Mouse (Mus musculus) forebrain, postnatal 0 days (tissue): ENCODE results near the gene Agbl4. TPM values are rescaled to one million over a fixed set of nuclear protein-coding genes. Genes with fewer than 3 reads are reported as not detected.

Source experiments
- ATAC-seq: fragments of 200-750 bp; cut with Nextera tagmentation; 2 replicates; pipeline ENCODE4 v1.8.0; 2017; ENCODE audit warnings: mild to moderate bottlenecking, moderate library complexity
- DNase-seq: peaks from one replicate; pipeline ENCODE4 v3.0.0-alpha.2; 2015
- H3K27ac ChIP-seq: fragments of 300-500 bp; sonication (generic); 2 replicates; pipeline ENCODE4 v1.5.1; 2014; ENCODE audit warnings: low read depth, mild to moderate bottlenecking, antibody characterized with exemption, low read length, moderate library complexity, mixed read lengths
- H3K27me3 ChIP-seq: fragments of 300-500 bp; sonication (generic); 2 replicates; pipeline ENCODE4 v1.6.1; 2014; ENCODE audit warnings: mild to moderate bottlenecking, low read length, mixed read lengths; ENCODE audit not compliant: insufficient read depth
- H3K36me3 ChIP-seq: fragments of 300-500 bp; sonication (generic); 2 replicates; pipeline ENCODE4 v1.6.1; 2014; ENCODE audit warnings: mild to moderate bottlenecking, moderate library complexity; ENCODE audit not compliant: insufficient read depth
- H3K4me1 ChIP-seq: fragments of 300-500 bp; sonication (generic); 2 replicates; pipeline ENCODE4 v1.6.1; 2014; ENCODE audit warnings: antibody characterized with exemption; ENCODE audit not compliant: insufficient read depth
- H3K4me2 ChIP-seq: fragments of 300-500 bp; sonication (generic); 2 replicates; pipeline ENCODE4 v1.6.1; 2014; ENCODE audit warnings: low read depth, mild to moderate bottlenecking, moderate library complexity
- H3K4me3 ChIP-seq: fragments of 300-500 bp; sonication (generic); 2 replicates; pipeline ENCODE4 v1.5.1; 2014; ENCODE audit warnings: low read depth, low read length, mixed read lengths
- H3K9ac ChIP-seq: fragments of 300-500 bp; sonication (generic); 2 replicates; pipeline ENCODE4 v1.6.1; 2014; ENCODE audit warnings: mild to moderate bottlenecking
- H3K9me3 ChIP-seq: fragments of 300-500 bp; sonication (generic); 2 replicates; pipeline ENCODE4 v1.6.1; 2016; ENCODE audit warnings: low read length
- CTCF ChIP-seq: sonication (generic); IDR thresholded peaks from 2 replicates; pipeline ENCODE4 v1.5.1; 2016; ENCODE audit warnings: antibody characterized with exemption, control low read depth, low read depth
- WGBS: fragments of 180-500 bp; shearing (Covaris S2); extraction: QIAGEN DNeasy Blood & Tissue Kit; methylation state at CpG from one replicate; pipeline ENCODE4 v1.1.7; 2014; 5-methylcytosine and 5-hydroxymethylcytosine counted together
- polyA plus RNA-seq: library from polyadenylated mRNA; unstranded; fragments of >200 nt; fragmentation: Nextera tagmentation; extraction: Ambion mirVana; gene quantifications from 2 replicates; pipeline ENCODE4 v1.2.1, GENCODE M21; 2015
- total RNA-seq: library from RNA; depleted of rRNA; stranded (reverse); fragments of >200 nt; gene quantifications from 2 replicates; pipeline ENCODE4 v1.2.3, GENCODE M21; 2014; rRNA removed

Gene Agbl4
- total RNA-seq (4.4 and 6.2 TPM in 2 replicates), polyA plus RNA-seq (1.8 and 3.3 TPM in 2 replicates)

- Histone ChIP-seq H3K4me3 (peak within 1 kb of the TSS; percentile 48), H3K4me1 (peaks cover 6% of the 10 kb centered on the region; the same call in 1 of the 2 replicates), H3K9me3 (no peaks in the 10 kb centered on the region), H3K27ac (no peak within 1 kb of the TSS), H3K9ac (peak within 1 kb of the TSS; percentile 51), H3K4me2 (peak within 1 kb of the TSS; percentile 48), H3K27me3 (no peaks in the 10 kb centered on the region), H3K36me3 (no peaks in the 10 kb centered on the region)
- TF ChIP-seq CTCF, result no peak
- peak; percentile 82 for DNase-seq
- ATAC-seq, result peak; percentile 99
- under 1% methylated on average over 27 of the region's 27 CpGs for WGBS
These were observed at the start of gene Agbl4 for GRCm38 (mm10) chr4:110397618-110398045. TSS of gene Agbl4 (plus strand) at chr4:110397661.

GRCm38 (mm10) chr4:110350856-110351177 is 46.6 kb upstream of the Agbl4 start:
- Histone ChIP-seq H3K4me2 (peak overlapping the region; percentile 71), H3K27me3 (no peaks in the 10 kb centered on the region), H3K36me3 (no peaks in the 10 kb centered on the region), H3K27ac (peak overlapping the region; percentile 81), H3K9ac (peak overlapping the region; percentile 84), H3K9me3 (no peaks in the 10 kb centered on the region), H3K4me1 (peaks cover 6% of the 10 kb centered on the region; the same call in 1 of the 2 replicates), H3K4me3 (peak overlapping the region; percentile 86)
- 4% methylated on average over 6 of the region's 6 CpGs for WGBS
- ATAC-seq (peak; percentile 25), DNase-seq (no peak)
- TF ChIP-seq CTCF, result no peak

- Histone ChIP-seq H3K4me1 (peaks cover 6% of the 10 kb centered on the region; the same call in 1 of the 2 replicates), H3K27me3 (no peaks in the 10 kb centered on the region), H3K9ac (peak within 1 kb of the TSS; percentile 84), H3K4me3 (peak within 1 kb of the TSS; percentile 86), H3K9me3 (no peaks in the 10 kb centered on the region), H3K27ac (peak within 1 kb of the TSS; percentile 81), H3K4me2 (peak within 1 kb of the TSS; percentile 71), H3K36me3 (no peaks in the 10 kb centered on the region)
- TF ChIP-seq CTCF, result peak; percentile 94
- DNase-seq (peak; percentile 89), ATAC-seq (peak; percentile 95)
- WGBS, result 3% methylated on average over 75 of the region's 75 CpGs
These were observed 46.1 kb upstream of the Agbl4 start, which contains the start of gene Elavl4 for GRCm38 (mm10) chr4:110351178-110352000. TSS of gene Elavl4 (minus strand) at chr4:110351909.

- H3K27ac ChIP-seq, result peak overlapping the region; percentile 81; the same call in 1 of the 2 replicates
- H3K27me3 ChIP-seq, result no peaks in the 10 kb centered on the region
- peak overlapping the region; percentile 86 for H3K4me3 ChIP-seq
- H3K4me1 ChIP-seq, result peaks cover 6% of the 10 kb centered on the region; the same call in 1 of the 2 replicates
- no peaks in the 10 kb centered on the region for H3K36me3 ChIP-seq
- H3K9ac ChIP-seq, result peak overlapping the region; percentile 84
- H3K9me3 ChIP-seq, result no peaks in the 10 kb centered on the region
- no peak; the same call in 1 of the 2 replicates for ATAC-seq
- 7% methylated on average over 5 of the region's 5 CpGs for WGBS
- peak overlapping the region; percentile 71 for H3K4me2 ChIP-seq
- no peak for TF ChIP-seq CTCF
- DNase-seq, result no peak
These were observed 45.5 kb upstream of the Agbl4 start for GRCm38 (mm10) chr4:110352001-110352369.

GRCm38 (mm10) chr4:110360568-110360967 is 36.9 kb upstream of the Agbl4 start:
- no peak overlapping the region for H3K4me3 ChIP-seq
- no peaks in the 10 kb centered on the region for H3K36me3 ChIP-seq
- H3K27ac ChIP-seq, result no peak overlapping the region
- H3K4me1 ChIP-seq, result no peaks in the 10 kb centered on the region
- TF ChIP-seq CTCF, result no peak
- DNase-seq (no peak), ATAC-seq (no peak)
- no peaks in the 10 kb centered on the region for H3K27me3 ChIP-seq
- H3K9me3 ChIP-seq, result no peaks in the 10 kb centered on the region
- 57% methylated on average over 2 of the region's 2 CpGs for WGBS
- H3K4me2 ChIP-seq, result no peak overlapping the region
- no peak overlapping the region for H3K9ac ChIP-seq

- Histone ChIP-seq H3K4me3 (no peak overlapping the region), H3K27ac (no peak overlapping the region), H3K4me1 (peaks cover 6% of the 10 kb centered on the region; the same call in 1 of the 2 replicates), H3K36me3 (no peaks in the 10 kb centered on the region), H3K4me2 (no peak overlapping the region), H3K9ac (no peak overlapping the region), H3K9me3 (no peaks in the 10 kb centered on the region), H3K27me3 (no peaks in the 10 kb centered on the region)
- no peak for TF ChIP-seq CTCF
- 32% methylated on average over 5 of the region's 5 CpGs for WGBS
- DNase-seq, result peak; percentile 1
- ATAC-seq, result no peak
These were observed 1.2 kb upstream of the Agbl4 start for GRCm38 (mm10) chr4:110396221-110396620.

- WGBS, result 87% methylated on average over 2 of the region's 2 CpGs
- H3K4me1 ChIP-seq, result no peaks in the 10 kb centered on the region
- no peak for ATAC-seq
These were observed 22.8 kb downstream of the Agbl4 start for GRCm38 (mm10) chr4:110420306-110420705.

More at GRCm38 (mm10) chr4:110420306-110420705, 22.8 kb downstream of the Agbl4 start:
- Histone ChIP-seq H3K9me3 (no peaks in the 10 kb centered on the region), H3K4me2 (no peak overlapping the region), H3K9ac (no peak overlapping the region), H3K36me3 (no peaks in the 10 kb centered on the region), H3K4me3 (no peak overlapping the region), H3K27me3 (no peaks in the 10 kb centered on the region), H3K27ac (no peak overlapping the region)
- TF ChIP-seq CTCF, result no peak
- DNase-seq, result no peak
